Mouse (Mus musculus): ENCODE data around the gene Olfm1.

Gene Olfm1

GRCm38 (mm10) chr2:28192821-28193689 lies at the start of gene Olfm1:
Gene Olfm1 (plus strand): TSS chr2:28192992.
- DNase-seq (ENCODE audit: low read depth, low spot score): peak; percentile 59

GRCm38 (mm10) chr2:28143417-28144045 lies 49.3 kb upstream of the Olfm1 start:
- DNase-seq (ENCODE audit: low read depth, low spot score): no peak

GRCm38 (mm10) chr2:28145702-28146101 lies 47.1 kb upstream of the Olfm1 start:
- DNase-seq (ENCODE audit: low read depth, low spot score): no peak

- DNase-seq (ENCODE audit: low read depth, low spot score): peak; percentile 67
These were observed 46.6 kb upstream of the Olfm1 start for GRCm38 (mm10) chr2:28146152-28146551.

- DNase-seq (ENCODE audit: low read depth, low spot score): no peak
These were observed 46.1 kb upstream of the Olfm1 start for GRCm38 (mm10) chr2:28146685-28147084.

GRCm38 (mm10) chr2:28147248-28147794 lies 45.5 kb upstream of the Olfm1 start:
- no peak for DNase-seq (ENCODE audit: low read depth, low spot score)

GRCm38 (mm10) chr2:28149688-28150087 lies 43.1 kb upstream of the Olfm1 start:
- no peak for DNase-seq (ENCODE audit: low read depth, low spot score)

- no peak for DNase-seq (ENCODE audit: low read depth, low spot score)
These were observed 32.2 kb upstream of the Olfm1 start for GRCm38 (mm10) chr2:28160568-28160967.

GRCm38 (mm10) chr2:28165570-28165969 lies 27.2 kb upstream of the Olfm1 start:
- no peak for DNase-seq (ENCODE audit: low read depth, low spot score)

GRCm38 (mm10) chr2:28169336-28169735 lies 23.5 kb upstream of the Olfm1 start:
- DNase-seq (ENCODE audit: low read depth, low spot score): no peak

- DNase-seq (ENCODE audit: low read depth, low spot score): no peak
These were observed 20.8 kb upstream of the Olfm1 start for GRCm38 (mm10) chr2:28171962-28172361.

- DNase-seq (ENCODE audit: low read depth, low spot score): no peak
These were observed 19.3 kb upstream of the Olfm1 start for GRCm38 (mm10) chr2:28173225-28174141.

GRCm38 (mm10) chr2:28174441-28174840 lies 18.4 kb upstream of the Olfm1 start:
- DNase-seq (ENCODE audit: low read depth, low spot score): no peak

- DNase-seq (ENCODE audit: low read depth, low spot score): no peak
These were observed 14.2 kb upstream of the Olfm1 start for GRCm38 (mm10) chr2:28178600-28178999.

- no peak for DNase-seq (ENCODE audit: low read depth, low spot score)
These were observed 12.7 kb upstream of the Olfm1 start for GRCm38 (mm10) chr2:28180053-28180452.

- no peak for DNase-seq (ENCODE audit: low read depth, low spot score)
These were observed 4.3 kb upstream of the Olfm1 start for GRCm38 (mm10) chr2:28188398-28188944.

- no peak for DNase-seq (ENCODE audit: low read depth, low spot score)
These were observed 897 bp downstream of the Olfm1 start for GRCm38 (mm10) chr2:28193690-28194087.

- peak; percentile 49 for DNase-seq (ENCODE audit: low read depth, low spot score)
These were observed 2.3 kb downstream of the Olfm1 start for GRCm38 (mm10) chr2:28194962-28195617.

GRCm38 (mm10) chr2:28195726-28196125 lies 2.9 kb downstream of the Olfm1 start:
- no peak for DNase-seq (ENCODE audit: low read depth, low spot score)

- no peak for DNase-seq (ENCODE audit: low read depth, low spot score)
These were observed 8.6 kb downstream of the Olfm1 start for GRCm38 (mm10) chr2:28201441-28201841.

GRCm38 (mm10) chr2:28204167-28204566 lies 11.4 kb downstream of the Olfm1 start:
- DNase-seq (ENCODE audit: low read depth, low spot score): peak; percentile 82
